Mouse (Mus musculus): ENCODE data around the gene Olfr472. TPM values are rescaled to one million over a fixed set of nuclear protein-coding genes. Genes with fewer than 3 reads are reported as not detected.
"Not testable (repeated sequence)": the region's sequence is repeated elsewhere in the genome, so short reads cannot be mapped to it uniquely, and the experiment has no call there.

Olfr472 gene
- not detected in 2 replicates for polyA plus RNA-seq (2014; fragmentation: Nextera tagmentation; extraction: Ambion mirVana)

DNA sequence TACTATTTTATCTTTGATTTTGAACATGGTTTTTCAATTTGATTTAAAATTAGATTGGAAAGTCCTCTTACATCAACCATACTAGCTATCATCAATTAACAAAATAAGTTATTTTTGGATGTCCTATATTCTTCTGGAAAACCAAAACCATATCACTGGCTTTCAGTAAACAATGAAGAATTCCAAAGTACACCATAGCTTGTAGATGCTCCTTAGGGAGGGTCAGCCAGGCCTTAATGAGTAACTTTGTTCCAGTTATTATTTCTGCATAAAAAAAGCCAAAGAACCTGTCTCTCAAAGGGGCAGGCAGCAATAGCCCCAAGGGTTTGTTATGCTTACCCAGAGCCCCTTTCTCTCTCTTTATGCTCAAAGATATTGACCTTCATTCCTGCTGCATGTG, at the start of gene Olfr472:
TSS of gene Olfr472 (plus strand) at position 301 of the 400 bp plus-strand sequence.
- Histone ChIP-seq H3K36me3 (ENCODE audit: control insufficient read depth, insufficient read depth, low read length) (no peaks in the 10 kb centered on the region), H3K9ac (replicated peaks; ENCODE audit: low read length) (no peak within 1 kb of the TSS), H3K4me3 (replicated peaks; ENCODE audit: low read depth, low read length) (no peak within 1 kb of the TSS), H3K9me3 (ENCODE audit: control insufficient read depth, low read length) (no peaks in the 10 kb centered on the region), H3K4me1 (ENCODE audit: control insufficient read depth, insufficient read depth, low read length) (no peaks in the 10 kb centered on the region), H3K27ac (replicated peaks; ENCODE audit: low read depth, low read length) (no peak within 1 kb of the TSS), H3K27me3 (ENCODE audit: control insufficient read depth, insufficient read depth, low read length) (no peaks in the 10 kb centered on the region), H3K4me2 (ENCODE audit: low read length) (no peak within 1 kb of the TSS)
- ATAC-seq (ENCODE audit: low FRiP score, low TSS enrichment) = no peak
- no peak for DNase-seq

DNA sequence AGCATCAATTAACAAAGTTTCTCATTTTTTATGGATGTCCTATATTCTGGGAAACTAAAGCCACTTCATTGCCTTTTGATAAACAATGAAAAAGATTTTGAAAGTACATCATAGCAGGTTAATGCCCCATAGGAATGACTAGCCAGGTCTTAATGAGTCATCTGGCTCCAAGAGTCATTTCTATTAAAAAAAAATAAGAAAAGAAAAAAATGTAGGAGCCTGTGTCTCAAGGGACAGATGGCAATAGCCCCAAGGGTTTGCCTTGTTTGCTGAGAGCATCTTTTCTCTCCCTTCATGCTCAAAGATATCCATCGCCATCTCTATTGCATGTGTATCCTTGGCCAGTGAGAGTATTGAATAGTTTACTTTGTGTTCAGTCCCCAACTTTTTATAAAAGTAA, 32.4 kb downstream of the Olfr472 start, which contains the start of gene Olfr473:
TSS of gene Olfr473 (plus strand) at position 301 of the 400 bp plus-strand sequence.
- 97% methylated on average over 1 of the region's 1 CpGs for WGBS
- no peaks in the 10 kb centered on the region for H3K9me3 ChIP-seq (ENCODE audit: control insufficient read depth, low read length)
- DNase-seq (no peak), ATAC-seq (ENCODE audit: low FRiP score, low TSS enrichment) (no peak)
- H3K9ac ChIP-seq (replicated peaks; ENCODE audit: low read length) = no peak within 1 kb of the TSS
- no peak within 1 kb of the TSS for H3K4me3 ChIP-seq (replicated peaks; ENCODE audit: low read depth, low read length)
- no peaks in the 10 kb centered on the region for H3K4me1 ChIP-seq (ENCODE audit: control insufficient read depth, insufficient read depth, low read length)
- no peaks in the 10 kb centered on the region for H3K36me3 ChIP-seq (ENCODE audit: control insufficient read depth, insufficient read depth, low read length)
- H3K27ac ChIP-seq (replicated peaks; ENCODE audit: low read depth, low read length) = no peak within 1 kb of the TSS
- no peaks in the 10 kb centered on the region for H3K27me3 ChIP-seq (ENCODE audit: control insufficient read depth, insufficient read depth, low read length)
- no peak within 1 kb of the TSS for H3K4me2 ChIP-seq (ENCODE audit: low read length)

DNA sequence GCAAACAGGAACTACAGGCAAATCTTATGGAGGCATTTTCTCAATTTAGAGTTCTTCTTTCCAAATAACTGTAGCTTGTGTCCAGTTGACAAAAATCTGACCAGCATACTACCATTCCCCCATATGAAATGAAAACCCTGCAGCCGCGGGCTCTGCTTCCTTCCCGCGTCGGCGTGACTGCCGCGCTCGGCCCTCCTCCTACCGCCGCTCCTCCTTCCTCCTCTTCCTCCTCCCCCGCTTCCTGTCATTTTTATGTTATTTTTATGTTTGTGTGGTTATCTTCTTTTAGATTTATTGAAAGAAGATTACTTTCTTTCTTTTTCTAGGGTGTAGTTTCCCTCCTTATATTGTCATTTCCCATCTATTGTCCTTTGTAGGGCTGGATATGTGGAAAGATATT, 54.8 kb downstream of the Olfr472 start:
- not testable (repeated sequence) for H3K4me3 ChIP-seq (replicated peaks; ENCODE audit: low read depth, low read length); H3K36me3 ChIP-seq (ENCODE audit: control insufficient read depth, insufficient read depth, low read length); H3K9ac ChIP-seq (replicated peaks; ENCODE audit: low read length); H3K27ac ChIP-seq (replicated peaks; ENCODE audit: low read depth, low read length); H3K9me3 ChIP-seq (ENCODE audit: control insufficient read depth, low read length); H3K27me3 ChIP-seq (ENCODE audit: control insufficient read depth, insufficient read depth, low read length); H3K4me1 ChIP-seq (ENCODE audit: control insufficient read depth, insufficient read depth, low read length); H3K4me2 ChIP-seq (ENCODE audit: low read length); ATAC-seq (ENCODE audit: low FRiP score, low TSS enrichment); DNase-seq
- WGBS = 98% methylated on average over 12 of the region's 12 CpGs

DNA sequence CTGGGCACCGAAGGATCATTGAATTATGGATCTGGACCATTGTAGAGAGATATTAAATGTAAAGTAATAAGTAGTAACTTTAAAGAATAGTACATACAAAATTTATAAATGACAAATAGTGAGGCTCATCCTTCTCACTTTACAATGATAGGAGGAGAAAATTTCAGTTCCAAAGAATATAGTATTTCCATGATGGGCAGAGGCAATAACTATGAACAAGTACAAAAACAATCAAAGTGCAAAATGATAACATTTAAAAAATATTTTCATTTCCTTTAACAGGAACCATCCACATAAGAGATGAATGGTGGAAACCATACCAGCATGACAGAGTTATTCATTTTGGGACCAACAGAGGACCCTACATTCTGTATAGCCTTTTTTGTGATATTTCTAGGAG, 56.6 kb downstream of the Olfr472 start, which contains the start of gene Olfr474:
TSS of gene Olfr474 (plus strand) at position 301 of the 400 bp plus-strand sequence.
- Histone ChIP-seq H3K27ac (replicated peaks; ENCODE audit: low read depth, low read length) (no peak within 1 kb of the TSS), H3K36me3 (ENCODE audit: control insufficient read depth, insufficient read depth, low read length) (no peaks in the 10 kb centered on the region), H3K4me2 (ENCODE audit: low read length) (no peak within 1 kb of the TSS), H3K4me3 (replicated peaks; ENCODE audit: low read depth, low read length) (no peak within 1 kb of the TSS), H3K27me3 (ENCODE audit: control insufficient read depth, insufficient read depth, low read length) (no peaks in the 10 kb centered on the region), H3K4me1 (ENCODE audit: control insufficient read depth, insufficient read depth, low read length) (no peaks in the 10 kb centered on the region), H3K9ac (replicated peaks; ENCODE audit: low read length) (no peak within 1 kb of the TSS), H3K9me3 (ENCODE audit: control insufficient read depth, low read length) (no peaks in the 10 kb centered on the region)
- ATAC-seq (ENCODE audit: low FRiP score, low TSS enrichment) (no peak), DNase-seq (no peak)
- 97% methylated on average over 1 of the region's 1 CpGs for WGBS

Other genes with a start within 250 kb of the Olfr472 start
- gene Cyb5r2, start 139.9 kb upstream of the Olfr472 start, polyA plus RNA-seq (2014; fragmentation: Nextera tagmentation; extraction: Ambion mirVana) = not detected in 2 replicates
- gene Ovch2, start 96.7 kb upstream of the Olfr472 start, polyA plus RNA-seq (2014; fragmentation: Nextera tagmentation; extraction: Ambion mirVana) = not detected in 2 replicates
- not detected in 2 replicates for gene Olfr467, start 85.6 kb upstream of the Olfr472 start, polyA plus RNA-seq (2014; fragmentation: Nextera tagmentation; extraction: Ambion mirVana)
- gene Olfr469, start 72.4 kb upstream of the Olfr472 start, polyA plus RNA-seq (2014; fragmentation: Nextera tagmentation; extraction: Ambion mirVana) = not detected in 2 replicates
- gene Olfr470, start 50.4 kb upstream of the Olfr472 start, polyA plus RNA-seq (2014; fragmentation: Nextera tagmentation; extraction: Ambion mirVana) = not detected in 2 replicates
- gene Olfr473, start 32.5 kb downstream of the Olfr472 start, polyA plus RNA-seq (2014; fragmentation: Nextera tagmentation; extraction: Ambion mirVana) = not detected in 2 replicates
- gene Olfr474, start 56.7 kb downstream of the Olfr472 start, polyA plus RNA-seq (2014; fragmentation: Nextera tagmentation; extraction: Ambion mirVana) = not detected in 2 replicates
- gene Olfr476, start 66.9 kb downstream of the Olfr472 start, polyA plus RNA-seq (2014; fragmentation: Nextera tagmentation; extraction: Ambion mirVana) = not detected in 2 replicates
- gene Olfr477, start 88.8 kb downstream of the Olfr472 start, polyA plus RNA-seq (2014; fragmentation: Nextera tagmentation; extraction: Ambion mirVana) = not detected in 2 replicates
- gene Olfr478, start 136.1 kb downstream of the Olfr472 start, polyA plus RNA-seq (2014; fragmentation: Nextera tagmentation; extraction: Ambion mirVana) = not detected in 2 replicates
- not detected in 2 replicates for gene Olfr479, start 152.8 kb downstream of the Olfr472 start, polyA plus RNA-seq (2014; fragmentation: Nextera tagmentation; extraction: Ambion mirVana)
- gene Olfr480, start 169.4 kb downstream of the Olfr472 start, polyA plus RNA-seq (2014; fragmentation: Nextera tagmentation; extraction: Ambion mirVana) = not detected in 2 replicates
- gene Olfr481, start 182.0 kb downstream of the Olfr472 start, polyA plus RNA-seq (2014; fragmentation: Nextera tagmentation; extraction: Ambion mirVana) = not detected in 2 replicates
- not detected in 2 replicates for gene Olfr482, start 199.7 kb downstream of the Olfr472 start, polyA plus RNA-seq (2014; fragmentation: Nextera tagmentation; extraction: Ambion mirVana)
- not detected in 2 replicates for gene Olfr483, start 202.9 kb downstream of the Olfr472 start, polyA plus RNA-seq (2014; fragmentation: Nextera tagmentation; extraction: Ambion mirVana)
- gene Olfr484, start 229.5 kb downstream of the Olfr472 start, polyA plus RNA-seq (2014; fragmentation: Nextera tagmentation; extraction: Ambion mirVana) = not detected in 2 replicates